Mouse (Mus musculus) hindbrain, embryonic 15.5 days (tissue): ENCODE data around the gene Mrs2. TPM values are rescaled to one million over a fixed set of nuclear protein-coding genes. Genes with fewer than 3 reads are reported as not detected.

ENCODE experiments used
- ATAC-seq: fragments of 200-750 bp; cut with Nextera tagmentation; 2 replicates; pipeline ENCODE4 v1.8.0; 2017; ENCODE audit warnings: low read depth, moderate number of reproducible peaks, moderate TSS enrichment; ENCODE audit not compliant: low FRiP score
- H3K27ac ChIP-seq: fragments of 300-500 bp; sonication (generic); replicated peaks from 2 replicates; pipeline ENCODE4 v1.5.1; 2015; ENCODE audit warnings: mild to moderate bottlenecking, inconsistent platforms
- H3K27me3 ChIP-seq: fragments of 300-500 bp; sonication (generic); 2 replicates; pipeline ENCODE4 v1.6.1; 2015; ENCODE audit warnings: control low read depth, inconsistent platforms
- H3K36me3 ChIP-seq: fragments of 300-500 bp; sonication (generic); 2 replicates; pipeline ENCODE4 v1.6.1; 2015; ENCODE audit warnings: control low read depth, inconsistent platforms
- H3K4me1 ChIP-seq: fragments of 300-500 bp; sonication (generic); replicated peaks from 2 replicates; pipeline ENCODE4 v1.6.1; 2015; ENCODE audit warnings: control low read depth, inconsistent platforms
- H3K4me2 ChIP-seq: fragments of 300-500 bp; sonication (generic); 2 replicates; pipeline ENCODE4 v1.6.1; 2015; ENCODE audit warnings: moderate library complexity, mild to moderate bottlenecking, inconsistent platforms
- H3K4me3 ChIP-seq: fragments of 300-500 bp; sonication (generic); 2 replicates; pipeline ENCODE4 v1.5.1; 2015; ENCODE audit warnings: mild to moderate bottlenecking, inconsistent platforms
- H3K9ac ChIP-seq: fragments of 300-500 bp; sonication (generic); 2 replicates; pipeline ENCODE4 v1.6.1; 2015; ENCODE audit warnings: inconsistent platforms
- H3K9me3 ChIP-seq: fragments of 300-500 bp; sonication (generic); 2 replicates; pipeline ENCODE4 v1.6.1; 2016; ENCODE audit warnings: control low read depth, inconsistent platforms
- WGBS: fragments of 180-500 bp; shearing (Covaris S2); methylation state at CpG from one replicate; pipeline ENCODE4 v1.1.7; 2015; 5-methylcytosine and 5-hydroxymethylcytosine counted together
- polyA plus RNA-seq: library from polyadenylated mRNA; unstranded; fragments of >200 nt; fragmentation: Nextera tagmentation; extraction: Ambion mirVana; gene quantifications from 2 replicates; pipeline ENCODE4 v1.2.1, GENCODE M21; 2015

Gene Mrs2
- polyA plus RNA-seq, 1 experiment from 2014 or later = 16.2 TPM

- no peak overlapping the region for H3K27ac ChIP-seq
- no peaks in the 10 kb centered on the region for H3K27me3 ChIP-seq
- H3K9me3 ChIP-seq = no peaks in the 10 kb centered on the region
- WGBS = 66% methylated on average over 4 of the region's 4 CpGs
- no peak overlapping the region for H3K4me3 ChIP-seq
- peaks cover 5% of the 10 kb centered on the region; the same call in 1 of the 2 replicates for H3K36me3 ChIP-seq
- H3K9ac ChIP-seq = no peak overlapping the region
- no peak for ATAC-seq
- peaks cover 23% of the 10 kb centered on the region for H3K4me1 ChIP-seq
- H3K4me2 ChIP-seq = no peak overlapping the region
Measured at GRCm38 (mm10) chr13:25022386-25022785, 2.2 kb upstream of the Mrs2 start.

DNA sequence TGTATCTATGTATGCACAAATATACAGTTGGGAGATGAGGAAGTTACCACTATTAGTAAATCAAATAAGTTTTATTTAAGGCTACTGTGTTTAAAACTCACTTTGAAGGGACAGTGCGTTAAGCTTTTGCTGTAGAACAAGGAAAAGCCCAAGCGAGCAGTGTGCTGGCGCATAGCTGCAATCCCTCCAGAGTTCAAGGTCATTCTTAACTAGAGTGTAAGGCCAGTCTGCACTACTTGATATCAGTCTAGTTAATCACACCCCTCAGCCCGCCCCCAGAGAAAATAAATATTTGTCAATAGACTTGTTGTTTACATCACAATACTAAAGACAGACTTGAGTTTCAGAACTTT lies 337 bp upstream of the Mrs2 start:
- no peaks in the 10 kb centered on the region for H3K9me3 ChIP-seq
- H3K4me2 ChIP-seq = peak overlapping the region; percentile 84
- peak overlapping the region; percentile 87 for H3K27ac ChIP-seq
- peak; percentile 7; the same call in 1 of the 2 replicates for ATAC-seq
- peaks cover 8% of the 10 kb centered on the region; the same call in 1 of the 2 replicates for H3K36me3 ChIP-seq
- H3K27me3 ChIP-seq = no peaks in the 10 kb centered on the region
- peaks cover 23% of the 10 kb centered on the region for H3K4me1 ChIP-seq
- peak overlapping the region; percentile 79 for H3K4me3 ChIP-seq
- H3K9ac ChIP-seq = peak overlapping the region; percentile 98
- WGBS = 56% methylated on average over 4 of the region's 4 CpGs

DNA sequence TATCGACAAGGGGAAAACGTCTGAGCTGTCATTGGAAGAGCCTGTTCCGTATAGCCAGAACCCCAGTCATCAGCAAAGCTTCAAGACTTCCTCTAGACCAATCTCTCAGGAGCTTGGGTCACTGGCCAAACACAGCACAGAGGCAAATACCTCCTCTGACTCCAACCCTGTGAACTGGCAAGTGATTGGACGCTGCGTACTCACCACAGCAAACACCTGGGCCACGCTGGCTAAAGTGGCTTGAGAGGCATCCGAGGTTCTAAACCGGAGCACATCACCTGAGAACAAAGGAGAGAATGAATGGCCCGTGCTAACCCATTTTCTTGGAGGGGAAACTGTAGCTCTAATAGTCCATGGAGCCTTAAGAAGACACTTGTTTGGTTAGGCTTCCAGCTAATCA lies 1.9 kb downstream of the Mrs2 start:
- H3K9me3 ChIP-seq = no peaks in the 10 kb centered on the region
- WGBS = 91% methylated on average over 9 of the region's 9 CpGs
- peak overlapping the region; percentile 84 for H3K4me2 ChIP-seq
- ATAC-seq = no peak
- peaks cover 23% of the 10 kb centered on the region for H3K4me1 ChIP-seq
- H3K36me3 ChIP-seq = peaks cover 8% of the 10 kb centered on the region; the same call in 1 of the 2 replicates
- H3K9ac ChIP-seq = no peak overlapping the region
- no peak overlapping the region for H3K27ac ChIP-seq
- no peaks in the 10 kb centered on the region for H3K27me3 ChIP-seq
- H3K4me3 ChIP-seq = no peak overlapping the region

GRCm38 (mm10) chr13:25007115-25007514 lies 13.1 kb downstream of the Mrs2 start:
- H3K9me3 ChIP-seq = no peaks in the 10 kb centered on the region
- no peaks in the 10 kb centered on the region for H3K27me3 ChIP-seq
- peaks cover 18% of the 10 kb centered on the region for H3K36me3 ChIP-seq
- H3K4me3 ChIP-seq = no peak overlapping the region
- H3K4me1 ChIP-seq = no peaks in the 10 kb centered on the region
- H3K4me2 ChIP-seq = no peak overlapping the region
- 79% methylated on average over 7 of the region's 8 CpGs for WGBS
- no peak overlapping the region for H3K27ac ChIP-seq
- no peak overlapping the region for H3K9ac ChIP-seq
- ATAC-seq = no peak

DNA sequence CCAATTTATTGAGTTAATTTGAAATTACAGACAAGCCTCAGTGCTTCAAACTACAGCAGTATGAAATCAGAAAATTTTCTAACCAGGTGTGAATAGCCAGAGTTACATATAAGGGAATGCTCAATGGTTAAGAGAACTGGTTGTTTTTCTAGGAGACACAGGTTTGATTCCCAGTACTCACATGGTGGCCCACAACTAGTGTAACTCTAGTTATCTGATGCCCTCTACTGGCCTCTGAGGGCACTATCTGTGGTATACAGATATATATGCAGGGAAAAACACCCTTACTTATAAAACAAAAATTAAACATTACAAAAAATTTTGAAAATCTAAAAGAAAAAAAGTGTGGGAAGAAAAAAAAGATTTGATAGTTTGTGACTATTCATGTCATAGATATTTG lies 17.2 kb downstream of the Mrs2 start:
- Histone ChIP-seq H3K4me2 (no peak overlapping the region), H3K9ac (no peak overlapping the region), H3K4me3 (no peak overlapping the region), H3K27me3 (no peaks in the 10 kb centered on the region), H3K36me3 (peaks cover 56% of the 10 kb centered on the region), H3K4me1 (no peaks in the 10 kb centered on the region), H3K27ac (no peak overlapping the region), H3K9me3 (no peaks in the 10 kb centered on the region)
- ATAC-seq = no peak

- Histone ChIP-seq H3K36me3 (peaks cover 80% of the 10 kb centered on the region), H3K4me1 (no peaks in the 10 kb centered on the region), H3K9ac (no peak overlapping the region), H3K4me2 (no peak overlapping the region), H3K27ac (no peak overlapping the region), H3K27me3 (no peaks in the 10 kb centered on the region), H3K9me3 (no peaks in the 10 kb centered on the region), H3K4me3 (no peak overlapping the region)
- ATAC-seq = no peak
- WGBS = 94% methylated on average over 2 of the region's 2 CpGs
Measured at GRCm38 (mm10) chr13:24999538-24999937, 20.6 kb downstream of the Mrs2 start.

DNA sequence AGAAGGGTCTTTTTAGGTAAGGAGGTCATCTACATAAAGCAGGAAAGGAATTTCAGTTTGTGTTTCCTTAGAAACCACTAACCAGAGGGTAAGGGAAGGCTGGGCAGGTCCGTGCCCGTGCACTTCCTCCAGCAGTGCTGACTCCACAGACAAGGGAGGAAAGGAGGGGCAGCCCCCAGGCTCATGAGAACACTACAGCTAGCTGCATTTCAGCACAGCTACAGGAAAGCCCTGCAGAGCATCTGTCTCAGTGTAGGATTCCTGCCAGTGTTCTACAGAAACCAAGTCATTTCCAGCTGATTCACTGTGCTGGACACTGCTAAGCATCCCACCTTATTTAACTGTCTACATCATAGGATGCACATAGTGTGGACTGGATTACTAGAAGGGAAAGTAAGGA lies 27.0 kb downstream of the Mrs2 start:
- Histone ChIP-seq H3K27ac (no peak overlapping the region), H3K27me3 (no peaks in the 10 kb centered on the region), H3K4me1 (no peaks in the 10 kb centered on the region; the same call in 1 of the 2 replicates), H3K4me3 (no peak overlapping the region), H3K9ac (no peak overlapping the region), H3K36me3 (peaks cover 60% of the 10 kb centered on the region), H3K9me3 (no peaks in the 10 kb centered on the region), H3K4me2 (no peak overlapping the region)
- WGBS = 50% methylated on average over 2 of the region's 2 CpGs
- ATAC-seq = no peak

GRCm38 (mm10) chr13:24989006-24989405 lies 31.2 kb downstream of the Mrs2 start:
- ATAC-seq = no peak
- WGBS = 76% methylated on average over 6 of the region's 6 CpGs
- no peak overlapping the region for H3K4me2 ChIP-seq

GRCm38 (mm10) chr13:24988391-24988790 lies 31.8 kb downstream of the Mrs2 start:
- ATAC-seq = peak; percentile 80
- 34% methylated on average over 7 of the region's 7 CpGs for WGBS

More at GRCm38 (mm10) chr13:24989006-24989405, 31.2 kb downstream of the Mrs2 start:
- Histone ChIP-seq H3K27me3 (no peaks in the 10 kb centered on the region), H3K9ac (no peak overlapping the region), H3K27ac (no peak overlapping the region), H3K4me3 (no peak overlapping the region), H3K36me3 (peaks cover 21% of the 10 kb centered on the region; the same call in 1 of the 2 replicates), H3K9me3 (no peaks in the 10 kb centered on the region), H3K4me1 (no peaks in the 10 kb centered on the region; the same call in 1 of the 2 replicates)

GRCm38 (mm10) chr13:24985435-24985834 lies 34.7 kb downstream of the Mrs2 start:
- Histone ChIP-seq H3K4me1 (no peaks in the 10 kb centered on the region; the same call in 1 of the 2 replicates), H3K4me3 (no peak overlapping the region), H3K27ac (peak overlapping the region; percentile 12; the same call in 1 of the 2 replicates), H3K27me3 (no peaks in the 10 kb centered on the region), H3K4me2 (no peak overlapping the region), H3K36me3 (0 out of 2 replicates have a peak, but pooled peaks cover 3% of the 10 kb centered on the region), H3K9me3 (no peaks in the 10 kb centered on the region), H3K9ac (no peak overlapping the region)
- WGBS = 54% methylated on average over 2 of the region's 2 CpGs
- ATAC-seq = 0 out of 2 replicates have a peak, but pooled peaks have one; percentile 27

More at GRCm38 (mm10) chr13:24988391-24988790, 31.8 kb downstream of the Mrs2 start:
- Histone ChIP-seq H3K4me3 (no peak overlapping the region), H3K9me3 (no peaks in the 10 kb centered on the region), H3K9ac (no peak overlapping the region), H3K4me2 (no peak overlapping the region), H3K27ac (no peak overlapping the region), H3K36me3 (peaks cover 17% of the 10 kb centered on the region; the same call in 1 of the 2 replicates), H3K4me1 (no peaks in the 10 kb centered on the region; the same call in 1 of the 2 replicates), H3K27me3 (no peaks in the 10 kb centered on the region)

DNA sequence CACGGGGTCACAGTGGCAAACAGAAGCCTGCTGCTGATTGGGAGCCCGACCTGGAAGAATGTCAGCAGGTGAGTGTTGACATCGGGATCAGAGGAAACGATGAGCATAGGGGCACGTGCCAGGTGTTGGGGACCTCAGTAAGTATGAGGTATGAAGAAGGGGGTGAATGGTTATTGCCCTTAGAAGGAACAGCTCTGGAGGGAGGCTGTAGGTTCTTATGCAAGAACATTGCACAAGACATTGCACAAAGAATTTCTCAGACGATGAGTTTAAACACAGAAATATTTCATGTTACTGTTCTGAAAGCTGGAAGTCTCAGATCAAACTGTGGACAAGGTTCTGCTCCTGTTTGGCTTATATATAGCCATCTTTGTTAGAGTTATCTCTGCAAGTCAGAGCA lies 39.1 kb downstream of the Mrs2 start:
- no peak for ATAC-seq
- Histone ChIP-seq H3K27ac (no peak overlapping the region), H3K27me3 (no peaks in the 10 kb centered on the region), H3K9ac (no peak overlapping the region), H3K4me1 (no peaks in the 10 kb centered on the region), H3K4me3 (no peak overlapping the region), H3K9me3 (no peaks in the 10 kb centered on the region), H3K4me2 (no peak overlapping the region), H3K36me3 (0 out of 2 replicates have a peak, but pooled peaks cover 3% of the 10 kb centered on the region)
- 94% methylated on average over 6 of the region's 6 CpGs for WGBS

DNA sequence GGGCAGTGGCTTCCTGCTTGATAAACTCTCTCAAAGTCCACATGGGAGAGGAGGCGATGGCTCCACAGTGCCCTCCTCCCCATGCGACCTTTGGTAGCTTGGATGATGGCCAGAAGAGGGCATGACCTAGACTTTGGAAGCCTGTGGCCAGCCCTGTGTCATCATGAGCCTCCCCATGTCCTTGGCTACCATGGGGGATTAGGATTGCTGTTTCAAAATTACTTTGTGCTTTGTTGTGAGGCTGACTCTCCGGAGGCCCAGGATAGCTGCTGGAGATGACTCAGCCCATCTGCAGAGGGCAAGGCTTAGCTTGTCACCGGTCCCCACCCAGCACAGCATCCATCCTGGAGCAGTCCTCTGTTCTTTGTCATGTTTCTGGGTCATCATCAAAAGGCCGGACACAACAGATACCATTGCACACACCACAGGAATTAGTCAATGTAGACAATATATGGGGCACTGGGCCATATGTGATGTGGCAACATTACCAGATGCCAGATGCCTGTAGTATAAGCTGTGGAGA lies 42.3 kb downstream of the Mrs2 start:
- H3K9ac ChIP-seq = no peak overlapping the region
- H3K4me3 ChIP-seq = no peak overlapping the region
- no peak overlapping the region for H3K4me2 ChIP-seq
- no peak for ATAC-seq
- no peaks in the 10 kb centered on the region for H3K36me3 ChIP-seq
- H3K4me1 ChIP-seq = no peaks in the 10 kb centered on the region
- 84% methylated on average over 5 of the region's 5 CpGs for WGBS
- H3K9me3 ChIP-seq = no peaks in the 10 kb centered on the region
- H3K27ac ChIP-seq = no peak overlapping the region
- no peaks in the 10 kb centered on the region for H3K27me3 ChIP-seq

- Histone ChIP-seq H3K4me3 (no peak overlapping the region), H3K36me3 (no peaks in the 10 kb centered on the region), H3K4me2 (no peak overlapping the region), H3K4me1 (no peaks in the 10 kb centered on the region), H3K27me3 (no peaks in the 10 kb centered on the region), H3K9me3 (no peaks in the 10 kb centered on the region), H3K27ac (no peak overlapping the region), H3K9ac (no peak overlapping the region)
- WGBS = 44% methylated on average over 4 of the region's 4 CpGs
- ATAC-seq = 0 out of 2 replicates have a peak, but pooled peaks have one; percentile 54
Measured at GRCm38 (mm10) chr13:24976384-24976783, 43.8 kb downstream of the Mrs2 start.
